Mouse (Mus musculus) B cell, adult 67 days (primary cell): Measurements from ENCODE around the gene Msrb1. TPM values are rescaled to one million over a fixed set of nuclear protein-coding genes. Genes with fewer than 3 reads are reported as not detected.

Experiments used
- total RNA-seq, 2 experiments: library from RNA; stranded (reverse); gene quantifications; 4 replicates each; pipeline ENCODE4 v1.2.4; 2023

Msrb1 gene
- 10 to 100 TPM; 31.6 to 34.3 TPM for total RNA-seq

DNA sequence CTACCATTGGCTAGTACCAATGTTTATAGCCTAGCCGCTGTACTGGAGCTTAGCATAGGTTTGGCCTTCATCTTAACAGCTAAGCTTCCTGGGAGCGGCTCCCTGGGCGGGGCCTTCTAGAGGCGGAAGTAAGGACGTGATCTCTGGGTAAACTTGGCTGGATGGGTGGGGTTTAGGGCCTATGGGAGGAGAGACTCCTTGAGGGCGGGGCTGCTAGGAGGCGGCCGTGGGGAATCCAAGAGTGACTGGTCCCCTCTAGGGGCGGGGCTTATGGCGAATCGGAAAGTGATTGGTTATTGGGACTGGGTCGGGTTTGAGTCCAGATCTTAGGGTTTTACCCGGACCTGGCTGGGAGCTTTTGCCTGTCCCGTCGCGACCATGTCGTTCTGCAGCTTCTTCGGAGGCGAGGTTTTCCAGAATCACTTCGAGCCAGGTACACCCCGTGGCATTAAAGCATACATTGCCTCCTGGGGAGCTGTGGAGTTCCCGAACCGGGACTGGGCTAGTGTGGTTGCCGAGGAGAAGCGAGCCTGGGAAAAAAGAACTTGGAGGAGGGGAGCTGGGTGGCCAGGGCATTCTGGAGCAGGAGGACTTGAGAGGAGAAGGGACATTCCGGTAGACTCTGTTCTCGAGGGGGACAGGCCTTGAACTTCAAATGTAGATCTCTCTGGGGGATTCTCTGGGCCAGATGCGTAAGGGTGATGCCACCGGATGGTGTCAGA, at the start of gene Msrb1:
Gene Msrb1 (plus strand): TSS at position 313 of the 722 bp plus-strand sequence.

DNA sequence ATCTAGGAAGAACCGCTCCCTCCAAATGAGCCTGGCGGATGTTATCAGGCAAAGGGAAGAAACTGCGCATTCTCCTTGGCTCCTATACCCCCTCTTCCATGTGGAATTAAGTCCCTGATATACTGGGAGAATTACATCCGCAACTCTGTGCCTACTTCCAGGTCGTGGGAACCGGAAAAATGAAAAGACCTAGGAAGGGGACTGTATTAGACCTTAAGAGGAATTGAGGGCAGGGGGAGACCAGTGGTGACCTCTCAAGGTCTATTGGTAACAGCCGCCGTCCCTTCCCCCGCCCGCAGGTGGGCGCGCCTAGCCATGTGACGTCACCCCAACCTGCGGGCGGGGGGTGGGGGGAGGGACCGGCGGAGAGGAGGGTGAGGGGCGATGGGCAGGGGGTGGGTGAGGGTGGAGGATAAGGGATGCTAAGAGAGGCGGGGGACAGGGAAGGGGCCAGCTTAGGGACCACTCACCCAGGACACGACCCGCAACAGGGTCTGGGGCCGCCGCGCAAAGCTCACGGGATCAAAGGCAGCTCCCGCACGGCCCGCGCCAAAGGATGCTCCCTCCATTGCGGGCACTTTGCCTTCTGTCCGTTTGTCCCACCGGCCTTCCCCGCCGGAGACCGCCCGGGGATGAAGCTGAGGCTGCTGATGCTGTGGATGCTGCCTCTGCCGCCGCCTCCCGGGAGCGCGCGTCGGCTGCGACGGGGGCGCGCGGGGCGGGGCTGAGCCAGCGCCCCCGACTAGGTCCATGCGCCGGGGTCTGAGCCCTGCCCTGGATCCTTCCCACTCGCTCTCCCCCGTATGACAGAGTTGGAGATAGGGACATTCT, 47.0 kb upstream of the Msrb1 start, which contains the start of gene Syngr3:
Gene Syngr3 (minus strand): TSS at position 705 of the 831 bp plus-strand sequence.

DNA sequence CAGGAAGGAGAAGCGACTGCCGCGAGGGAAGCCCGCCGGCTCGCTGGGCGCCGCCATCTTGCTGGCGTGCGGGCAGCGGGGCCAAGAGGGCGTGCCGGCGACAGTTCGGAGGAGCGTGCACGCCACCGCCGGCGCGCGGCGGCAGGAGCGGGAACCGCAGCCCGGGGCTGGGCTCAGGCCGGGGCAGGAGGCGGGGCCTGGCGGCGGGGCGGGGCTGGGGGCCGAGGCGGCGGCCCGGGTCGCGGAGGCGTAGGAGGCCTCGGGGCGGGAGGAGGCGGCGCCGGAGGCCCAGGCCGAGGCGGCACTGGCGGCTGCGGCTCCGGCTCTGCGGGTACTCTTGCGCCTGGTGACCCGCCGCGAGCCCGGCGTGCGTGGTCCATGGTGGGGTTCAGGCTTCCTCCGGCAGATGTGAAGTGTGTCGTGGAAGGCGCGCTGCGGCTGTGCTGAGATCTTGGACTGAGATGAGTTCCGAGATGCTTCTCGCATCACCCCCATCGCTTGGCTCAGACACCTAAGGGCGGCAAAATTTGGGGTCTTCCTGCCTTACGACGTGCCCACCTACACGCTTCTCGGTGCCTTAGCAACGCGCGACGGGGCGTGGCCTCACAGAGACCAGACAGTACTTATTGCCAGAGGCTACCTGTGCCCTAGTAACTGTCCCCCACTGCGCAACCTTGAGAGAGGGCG, 40.3 kb upstream of the Msrb1 start, which contains the start of the genes Gfer and Noxo1:
Gene Gfer (minus strand): TSS at position 146 of the 687 bp plus-strand sequence.
Gene Noxo1 (plus strand): TSS at position 224 of the 687 bp plus-strand sequence.

DNA sequence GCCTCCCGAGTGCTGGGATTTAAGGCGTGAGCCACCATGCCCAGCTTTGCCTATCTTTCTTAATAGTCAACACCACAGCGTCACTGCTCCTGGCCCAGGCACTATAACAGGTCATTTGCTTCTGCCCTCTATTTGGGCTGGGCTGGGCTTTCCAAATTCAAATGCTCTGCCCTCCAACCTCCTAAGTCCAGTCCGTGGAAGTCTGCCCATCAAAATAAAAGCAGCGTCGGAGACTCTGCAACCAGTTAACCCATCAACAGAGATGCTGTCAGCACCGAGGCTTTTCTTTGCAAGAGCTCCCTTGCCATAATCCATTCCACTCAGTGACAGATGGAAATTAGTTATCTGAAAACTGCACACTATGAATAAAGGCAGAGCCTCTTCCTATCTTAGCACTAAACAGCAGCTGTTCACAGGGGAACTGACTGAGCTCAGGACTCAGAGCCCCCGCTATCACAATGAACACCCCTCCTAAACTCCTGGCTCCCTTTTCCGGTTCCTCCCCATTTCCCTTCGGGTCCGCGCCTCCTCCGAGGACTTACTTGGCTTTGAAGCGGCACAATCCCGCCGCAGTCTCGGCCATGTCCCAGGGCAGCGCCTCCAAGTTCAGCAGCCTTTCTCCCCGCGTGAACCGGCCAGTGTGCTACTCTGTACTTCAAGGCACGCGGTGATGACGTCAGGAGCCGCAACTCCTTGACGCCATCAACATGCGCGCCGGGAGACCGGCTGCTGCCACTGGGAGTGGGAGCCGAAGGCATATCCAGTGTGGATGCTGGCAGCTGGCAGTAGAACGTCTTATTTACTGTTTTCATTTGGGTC, 29.3 kb upstream of the Msrb1 start, which contains the start of gene Tbl3:
Gene Tbl3 (minus strand): TSS at position 679 of the 819 bp plus-strand sequence.

DNA sequence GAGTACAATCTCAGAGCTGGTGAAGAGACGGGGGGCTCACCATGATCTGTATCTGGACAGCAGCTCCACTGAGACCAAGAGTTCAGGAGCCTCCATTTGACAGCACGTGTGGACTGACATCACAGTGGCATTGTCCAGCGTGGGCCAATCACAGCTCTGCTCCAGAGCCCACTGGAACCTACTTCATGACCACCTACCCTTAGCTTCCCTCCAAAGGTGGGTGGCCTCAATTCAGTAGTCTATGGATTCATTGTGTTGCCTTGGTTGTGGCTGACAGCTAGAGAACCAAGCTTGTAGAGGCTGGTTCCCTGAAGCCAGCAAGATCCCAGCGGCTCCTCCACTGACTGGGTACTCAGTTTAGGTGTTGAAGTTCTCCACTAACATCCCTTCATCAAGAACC, 18.5 kb upstream of the Msrb1 start, which contains the start of the genes Rnf151 and Rps2:
Gene Rnf151 (minus strand): TSS at position 121 of the 400 bp plus-strand sequence.
Gene Rps2 (plus strand): TSS at position 174 of the 400 bp plus-strand sequence.

DNA sequence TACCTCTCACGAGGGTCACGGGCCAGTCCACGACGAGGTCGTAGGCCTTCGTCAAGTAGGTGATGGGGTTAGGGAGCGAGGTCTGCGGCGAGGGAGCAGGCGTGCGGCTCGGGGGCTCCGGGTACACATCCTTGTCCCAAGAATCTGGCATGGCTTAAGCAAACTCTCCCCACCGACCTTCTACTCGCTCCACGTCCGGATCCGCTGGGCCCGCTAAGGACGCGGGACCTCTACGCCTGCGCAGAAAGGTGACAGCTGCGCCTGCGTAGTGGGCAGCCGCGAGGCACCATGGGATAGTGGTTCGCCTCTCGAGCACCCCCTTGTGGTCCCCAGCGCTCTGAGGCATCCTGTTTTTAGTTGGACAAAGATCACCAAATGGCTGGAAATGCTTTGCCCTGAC, 12.3 kb upstream of the Msrb1 start, which contains the start of gene Ndufb10:
Gene Ndufb10 (minus strand): TSS at position 295 of the 400 bp plus-strand sequence.

DNA sequence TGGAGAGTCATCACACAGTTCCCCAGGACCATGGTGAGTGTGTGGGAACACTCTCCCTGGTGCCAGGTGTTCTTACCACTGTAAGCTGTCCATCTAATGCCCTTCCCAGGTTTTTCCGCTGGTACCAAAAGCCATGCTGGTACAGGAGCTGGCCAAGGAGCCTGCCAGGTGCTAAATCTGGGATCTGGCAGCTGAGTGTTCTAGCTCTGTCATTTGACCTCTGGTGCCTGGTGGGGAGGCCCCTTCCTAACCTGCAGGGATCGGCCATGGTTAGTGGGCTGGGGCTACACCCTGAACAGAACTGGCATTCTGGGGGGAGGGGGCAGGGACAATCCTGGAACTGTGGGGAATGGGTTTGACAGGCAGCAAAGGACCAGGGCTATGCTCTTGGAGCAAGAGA, 8.8 kb upstream of the Msrb1 start, which contains the start of gene Rpl3l:
Gene Rpl3l (plus strand): TSS at position 203 of the 400 bp plus-strand sequence.

DNA sequence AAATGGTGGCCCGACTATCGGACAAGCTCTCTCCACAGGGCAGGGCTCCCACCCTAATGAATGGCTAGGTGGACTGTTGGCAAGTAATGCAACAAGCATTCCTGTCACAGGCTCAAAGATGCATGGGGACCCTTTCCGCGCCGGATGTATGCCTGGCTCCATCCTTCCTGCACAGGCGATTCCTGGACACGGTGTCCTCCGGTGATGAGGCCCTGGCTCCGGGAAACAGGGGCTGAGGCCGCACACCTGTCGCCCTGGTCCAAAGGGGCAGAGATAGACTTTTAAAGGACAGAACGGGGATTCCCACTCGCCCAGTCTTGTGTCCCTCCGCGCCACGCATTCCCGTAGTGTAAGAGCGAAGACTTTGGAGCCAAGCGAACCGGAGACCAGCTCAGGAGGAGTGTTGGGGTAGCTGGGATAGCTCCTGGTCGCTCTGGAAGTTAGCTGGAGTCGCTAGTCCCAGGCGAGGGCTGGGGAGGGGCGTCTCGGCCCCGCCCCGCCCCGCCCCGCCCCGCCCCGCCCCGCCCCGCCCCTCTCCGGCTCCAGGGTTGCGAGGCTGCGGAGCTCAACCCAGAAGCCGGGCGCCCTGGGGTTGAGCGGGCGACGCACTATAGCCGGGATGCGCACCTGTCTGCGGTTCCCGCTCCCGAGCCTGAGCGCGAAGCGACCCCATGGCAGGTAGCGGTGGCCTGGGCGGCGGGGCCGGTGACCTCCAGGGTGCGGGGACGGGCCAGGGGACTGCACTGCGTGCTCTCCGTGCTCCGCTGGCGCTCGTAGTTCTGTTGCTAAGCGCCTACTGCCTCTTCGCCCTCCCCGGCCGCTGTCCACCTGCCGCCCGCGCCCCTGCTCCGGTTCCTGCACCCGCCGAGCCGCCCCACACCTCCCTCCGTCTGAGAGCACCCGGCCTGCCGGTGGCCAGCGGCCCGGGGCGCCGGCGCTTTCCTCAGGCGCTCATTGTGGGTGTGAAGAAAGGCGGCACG, 16.3 kb downstream of the Msrb1 start, which contains the start of gene Hs3st6:
Gene Hs3st6 (plus strand): TSS at position 574 of the 980 bp plus-strand sequence.

Other genes with a start within 250 kb of the Msrb1 start
- gene Caskin1, start 248.0 kb upstream of the Msrb1 start, total RNA-seq = not detected
- gene Traf7, start 208.7 kb upstream of the Msrb1 start, total RNA-seq = 100 to 1,000 TPM; 202 to 220 TPM
- 1 to 10 TPM; 1.1 to 1.5 TPM for gene Rab26, start 202.4 kb upstream of the Msrb1 start, total RNA-seq
- 10 to 100 TPM; 75.3 to 80.9 TPM for gene Pkd1, start 186.8 kb upstream of the Msrb1 start, total RNA-seq
- gene Tsc2, start 104.0 kb upstream of the Msrb1 start, total RNA-seq = 100 to 1,000 TPM in 1 of 2 experiments, 10 to 100 TPM in 1; 97.7 to 108 TPM
- gene Nthl1, start 104.0 kb upstream of the Msrb1 start, total RNA-seq = 1 to 10 TPM; 4.1 to 7.8 TPM
- under 1 TPM in 1 of 2 experiments, not detected in 1; 0.30 TPM for gene Slc9a3r2, start 86.3 kb upstream of the Msrb1 start, total RNA-seq
- gene Npw, start 78.2 kb upstream of the Msrb1 start, total RNA-seq = not detected
- gene Zfp598, start 67.0 kb upstream of the Msrb1 start, total RNA-seq = 10 to 100 TPM; 60.3 to 60.7 TPM
- gene Syngr3, start 46.7 kb upstream of the Msrb1 start, total RNA-seq = under 1 TPM in 1 of 2 experiments, not detected in 1; 0.50 TPM
- gene Gfer, start 40.5 kb upstream of the Msrb1 start, total RNA-seq = 10 to 100 TPM; 15.8 to 17.5 TPM
- 1 to 10 TPM; 5.5 to 7.4 TPM for gene Noxo1, start 40.4 kb upstream of the Msrb1 start, total RNA-seq
- 10 to 100 TPM; 30.5 to 32.5 TPM for gene Tbl3, start 29.0 kb upstream of the Msrb1 start, total RNA-seq
- not detected for gene Rnf151, start 18.6 kb upstream of the Msrb1 start, total RNA-seq
- gene Rps2, start 18.5 kb upstream of the Msrb1 start, total RNA-seq = 1,000 to 10,000 TPM; 1,102 to 1,132 TPM
- gene Ndufb10, start 12.2 kb upstream of the Msrb1 start, total RNA-seq = 10 to 100 TPM; 67.1 to 79.0 TPM
- gene Rpl3l, start 8.8 kb upstream of the Msrb1 start, total RNA-seq = not detected
- gene Hs3st6, start 16.3 kb downstream of the Msrb1 start, total RNA-seq = not detected
- gene Meiob, start 67.6 kb downstream of the Msrb1 start, total RNA-seq = not detected
- 10 to 100 TPM; 29.9 to 32.6 TPM for gene Hagh, start 103.5 kb downstream of the Msrb1 start, total RNA-seq
- gene Fahd1, start 113.7 kb downstream of the Msrb1 start, total RNA-seq = 1 to 10 TPM; 1.8 to 2.6 TPM
- 1 to 10 TPM in 1 of 2 experiments, under 1 TPM in 1; 0.80 to 1.3 TPM for gene Igfals, start 129.4 kb downstream of the Msrb1 start, total RNA-seq
- 10 to 100 TPM; 61.9 to 68.8 TPM for gene Nubp2, start 149.7 kb downstream of the Msrb1 start, total RNA-seq
- 10 to 100 TPM; 36.0 to 40.1 TPM for gene Spsb3, start 150.0 kb downstream of the Msrb1 start, total RNA-seq
- gene Eme2, start 158.4 kb downstream of the Msrb1 start, total RNA-seq = 10 to 100 TPM; 68.9 to 86.2 TPM
- 10 to 100 TPM; 25.7 to 31.4 TPM for gene Mrps34, start 158.5 kb downstream of the Msrb1 start, total RNA-seq
- gene Nme3, start 159.9 kb downstream of the Msrb1 start, total RNA-seq = 10 to 100 TPM; 31.9 to 34.5 TPM
- 100 to 1,000 TPM; 234 to 243 TPM for gene Mapk8ip3, start 200.3 kb downstream of the Msrb1 start, total RNA-seq
- 10 to 100 TPM; 40.5 to 45.8 TPM for gene Jpt2, start 224.0 kb downstream of the Msrb1 start, total RNA-seq